Mouse (Mus musculus): Measurements from ENCODE around the gene Trub1.

GRCm38 (mm10) chr19:57494020-57494419, 41.3 kb downstream of the Trub1 start:
- TF ChIP-seq CTCF (conservative IDR thresholded peaks at IDR 0.05; ENCODE audit: low read length) (no peak), POU5F1 (IDR thresholded peaks at IDR 0.05; ENCODE audit: borderline replicate concordance, low read length) (no peak)
